Mouse (Mus musculus) ES-Bruce4 (cell line): ENCODE measurements at regions not wholly inside any gene's neighbourhood (a gene's known extent, or its start where the extent isn't known, plus 50 kb on each side); places are given as distances from the start of the nearest gene placed in this dataset.

Experiments
- H3K27ac ChIP-seq: 2 replicates; pipeline ENCODE4 v1.5.1; 2012; ENCODE audit warnings: low read length, inconsistent platforms; ENCODE audit not compliant: insufficient read depth
- H3K27me3 ChIP-seq: 2 replicates; pipeline ENCODE4 v1.6.1; 2012; ENCODE audit warnings: mild to moderate bottlenecking, low read length, inconsistent platforms; ENCODE audit not compliant: control insufficient read depth, poor library complexity, insufficient read depth, severe bottlenecking
- H3K36me3 ChIP-seq: 2 replicates; pipeline ENCODE4 v1.6.1; 2012; ENCODE audit warnings: inconsistent platforms, mild to moderate bottlenecking, low read length, moderate library complexity; ENCODE audit not compliant: control insufficient read depth, poor library complexity, insufficient read depth, severe bottlenecking
- H3K4me1 ChIP-seq: one replicate; pipeline ENCODE4 v1.8.1; 2011; ENCODE audit warnings: low read length; ENCODE audit not compliant: control insufficient read depth, insufficient read depth
- H3K4me3 ChIP-seq: 2 replicates; pipeline ENCODE4 v1.5.1; 2011; ENCODE audit warnings: low read depth, mild to moderate bottlenecking, low read length
- H3K9ac ChIP-seq: 2 replicates; pipeline ENCODE4 v1.6.1; 2012; ENCODE audit warnings: low read depth, mild to moderate bottlenecking, inconsistent platforms; ENCODE audit not compliant: poor library complexity, severe bottlenecking
- H3K9me3 ChIP-seq: replicated peaks from 2 replicates; pipeline ENCODE4 v1.6.1; 2012; ENCODE audit warnings: mild to moderate bottlenecking, low read length, inconsistent platforms; ENCODE audit not compliant: control insufficient read depth, poor library complexity, insufficient read depth, severe bottlenecking
- CTCF ChIP-seq: IDR thresholded peaks from one replicate; pipeline ENCODE4 v1.8.1; 2011; ENCODE audit warnings: low read depth, low read length
- EP300 ChIP-seq: IDR thresholded peaks from 2 replicates; pipeline ENCODE4 v1.6.1; 2011; ENCODE audit warnings: low read depth, low read length; ENCODE audit not compliant: insufficient read depth
- POLR2A ChIP-seq: IDR thresholded peaks from one replicate; pipeline ENCODE4 v1.8.1; 2011; ENCODE audit warnings: low read length; ENCODE audit not compliant: insufficient read depth

GRCm38 (mm10) chr2:108660697-108661388 is 619.7 kb upstream of the Kif18a start:
- Histone ChIP-seq H3K4me1 (no peaks in the 10 kb centered on the region), H3K9ac (no peak overlapping the region), H3K4me3 (no peak overlapping the region), H3K9me3 (no peaks in the 10 kb centered on the region), H3K27ac (no peak overlapping the region), H3K36me3 (no peaks in the 10 kb centered on the region), H3K27me3 (no peaks in the 10 kb centered on the region)
- TF ChIP-seq EP300 = no peak
- no peak for TF ChIP-seq POLR2A
- no peak for TF ChIP-seq CTCF

- TF ChIP-seq CTCF = no peak
- no peak for TF ChIP-seq POLR2A
- no peak for TF ChIP-seq EP300
- no peaks in the 10 kb centered on the region for H3K4me1 ChIP-seq
These were observed 602.7 kb upstream of the Kif18a start for GRCm38 (mm10) chr2:108677777-108678380.

GRCm38 (mm10) chr2:108681574-108681973 is 599.0 kb upstream of the Kif18a start:
- Histone ChIP-seq H3K4me1 (no peaks in the 10 kb centered on the region), H3K9me3 (no peaks in the 10 kb centered on the region), H3K27ac (no peak overlapping the region), H3K27me3 (no peaks in the 10 kb centered on the region), H3K9ac (no peak overlapping the region), H3K4me3 (no peak overlapping the region), H3K36me3 (no peaks in the 10 kb centered on the region)
- TF ChIP-seq EP300 (no peak), CTCF (no peak)

More at GRCm38 (mm10) chr2:108677777-108678380, 602.7 kb upstream of the Kif18a start:
- no peak overlapping the region for H3K4me3 ChIP-seq
- H3K36me3 ChIP-seq = no peaks in the 10 kb centered on the region
- no peaks in the 10 kb centered on the region for H3K27me3 ChIP-seq
- H3K27ac ChIP-seq = no peak overlapping the region
- H3K9ac ChIP-seq = no peak overlapping the region
- H3K9me3 ChIP-seq = no peaks in the 10 kb centered on the region

- Histone ChIP-seq H3K27me3 (no peaks in the 10 kb centered on the region), H3K36me3 (no peaks in the 10 kb centered on the region), H3K4me3 (no peak overlapping the region), H3K9ac (no peak overlapping the region), H3K4me1 (no peaks in the 10 kb centered on the region), H3K27ac (no peak overlapping the region), H3K9me3 (no peaks in the 10 kb centered on the region)
- TF ChIP-seq EP300 (no peak), CTCF (no peak), POLR2A (no peak)
These were observed 594.4 kb upstream of the Kif18a start for GRCm38 (mm10) chr2:108686019-108686743.

- Histone ChIP-seq H3K36me3 (no peaks in the 10 kb centered on the region), H3K27ac (no peak overlapping the region), H3K9ac (no peak overlapping the region), H3K9me3 (no peaks in the 10 kb centered on the region), H3K4me3 (no peak overlapping the region), H3K27me3 (no peaks in the 10 kb centered on the region), H3K4me1 (no peaks in the 10 kb centered on the region)
- peak; percentile 2 for TF ChIP-seq CTCF
- no peak for TF ChIP-seq POLR2A
These were observed 590.4 kb upstream of the Kif18a start for GRCm38 (mm10) chr2:108690091-108690490.
